Mouse (Mus musculus): ENCODE data around the gene Gm10563. TPM values are rescaled to one million over a fixed set of nuclear protein-coding genes. Genes with fewer than 3 reads are reported as not detected.
"Not testable (repeated sequence)": the region's sequence is repeated elsewhere in the genome, so short reads cannot be mapped to it uniquely, and the experiment has no call there.

Gm10563 gene
- total RNA-seq, 2 experiments from 2014 or later, result not detected

DNA sequence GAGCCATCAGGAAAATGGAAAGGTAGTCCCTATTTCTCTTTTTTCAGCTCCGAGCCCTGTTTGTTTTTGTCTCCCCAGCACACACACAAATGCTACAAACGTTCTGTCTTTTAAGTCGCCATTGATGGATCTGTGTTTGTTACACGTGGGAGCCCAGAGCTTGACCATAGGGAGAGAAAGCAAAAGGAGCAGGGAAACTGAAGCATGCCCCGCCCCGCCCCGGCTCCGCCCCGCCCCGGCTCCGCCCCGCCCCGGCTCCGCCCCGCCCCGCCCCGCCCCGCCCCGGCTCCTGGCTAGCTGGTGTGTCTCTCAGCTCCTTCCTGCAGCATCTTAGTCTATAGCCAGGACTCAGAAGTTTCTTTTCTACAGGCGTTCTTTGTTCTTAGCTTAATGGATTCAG is 46.7 kb downstream of the Gm10563 start:
- no peak for DNase-seq

DNA sequence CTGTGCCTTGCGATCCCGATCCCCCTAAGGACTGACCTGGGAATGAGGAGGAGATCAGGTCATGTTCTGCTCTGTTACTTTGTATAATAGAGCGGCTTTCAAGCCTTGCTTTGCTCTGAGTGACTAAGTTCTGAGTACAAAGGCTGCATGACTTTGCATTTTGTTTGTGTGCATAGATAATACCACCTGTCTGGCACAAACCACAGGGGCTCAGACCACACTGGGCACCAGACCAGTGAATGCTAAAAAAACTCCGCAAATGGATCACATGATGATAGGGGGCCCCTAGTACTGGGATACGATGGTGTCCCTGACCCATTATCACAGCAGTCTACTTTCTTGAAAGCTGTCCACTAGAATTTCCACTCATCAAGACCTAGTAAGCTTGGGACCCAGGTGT is 48.6 kb downstream of the Gm10563 start:
- no peak for DNase-seq

DNA sequence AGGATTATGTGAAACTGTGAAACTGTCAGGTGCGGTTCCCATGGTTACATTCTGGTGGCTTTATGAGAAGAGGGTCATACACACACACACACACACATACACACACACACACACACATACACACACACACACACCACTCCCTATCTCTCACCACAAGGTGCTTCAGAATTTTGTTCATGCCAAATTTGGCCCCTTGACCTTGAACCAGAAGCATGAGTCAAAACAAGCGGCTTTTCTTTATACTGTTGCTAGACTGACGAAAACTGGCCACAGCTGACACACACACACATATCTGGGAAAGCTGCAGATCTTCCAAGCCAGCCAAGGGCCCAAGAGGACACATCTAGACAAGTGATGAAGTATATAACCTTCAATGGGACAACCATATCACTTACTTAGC is 49.4 kb downstream of the Gm10563 start:
- no peak for DNase-seq

- no peak for DNase-seq
These were observed 51.4 kb downstream of the Gm10563 start for GRCm38 (mm10) chr4:155593780-155594179.

DNA sequence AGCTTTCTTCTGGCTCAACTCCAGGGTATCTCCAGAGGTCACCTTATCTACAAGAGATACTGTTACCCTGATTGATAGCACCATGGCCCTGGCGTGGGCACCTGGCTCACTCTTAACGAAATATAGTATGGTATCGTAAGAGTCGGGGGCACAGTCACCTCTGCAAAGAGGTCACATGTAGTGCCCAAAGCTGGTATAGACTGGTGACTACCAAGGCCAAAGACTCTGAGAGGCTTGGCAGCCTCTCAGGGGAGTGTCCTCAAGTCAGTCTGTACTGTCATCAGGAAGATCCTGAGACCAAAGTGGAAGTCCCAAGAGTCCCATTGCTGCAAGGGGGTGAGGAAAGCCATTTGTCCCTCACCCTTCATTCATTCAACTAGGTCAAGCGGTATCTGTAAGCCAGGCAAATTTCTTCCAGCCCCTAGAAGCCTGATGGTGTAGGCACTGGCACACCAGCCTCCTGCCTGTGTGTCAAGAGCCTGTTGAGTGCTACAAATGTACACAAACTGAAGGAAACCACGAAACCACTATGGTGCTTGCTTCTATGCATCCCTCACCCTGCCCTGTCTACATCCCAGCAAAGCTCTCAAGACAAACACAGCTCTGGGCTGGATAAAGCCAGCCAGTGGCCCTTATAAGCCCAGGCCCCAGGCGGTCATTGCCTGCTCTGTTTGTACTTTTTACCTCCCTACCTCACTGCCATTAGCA is 54.0 kb downstream of the Gm10563 start:
- no peak for DNase-seq

GRCm38 (mm10) chr4:155589356-155589755 is 55.9 kb downstream of the Gm10563 start:
- DNase-seq, result no peak

- no peak for DNase-seq
These were observed 62.8 kb downstream of the Gm10563 start for GRCm38 (mm10) chr4:155582279-155582905.

- DNase-seq, result no peak
These were observed 64.8 kb downstream of the Gm10563 start for GRCm38 (mm10) chr4:155580420-155580819.

GRCm38 (mm10) chr4:155578336-155579125 is 66.7 kb downstream of the Gm10563 start:
- peak; percentile 79 for DNase-seq

DNA sequence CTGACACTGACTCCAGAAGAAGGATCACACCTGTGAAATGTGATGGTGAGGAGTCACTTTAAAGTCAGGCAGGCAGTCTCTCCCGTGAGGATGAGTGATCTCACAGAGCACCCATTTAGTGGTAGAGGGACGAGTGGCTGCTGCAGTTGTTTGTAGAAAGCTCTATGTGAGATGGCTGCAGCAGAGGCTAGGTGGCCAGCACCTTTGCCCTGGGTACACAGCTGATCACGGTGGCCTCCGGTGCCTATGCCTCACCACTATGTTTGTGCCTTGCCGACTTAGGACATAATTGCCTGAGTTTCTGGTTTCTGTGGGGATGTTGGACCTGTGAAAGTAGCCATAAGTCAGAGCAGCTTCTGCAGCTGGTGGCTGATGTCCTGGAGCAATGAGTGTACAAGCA is 67.5 kb downstream of the Gm10563 start:
- no peak for DNase-seq

- peak; percentile 57 for DNase-seq
These were observed 68.1 kb downstream of the Gm10563 start for GRCm38 (mm10) chr4:155577132-155577531.

GRCm38 (mm10) chr4:155575521-155575920 is 69.7 kb downstream of the Gm10563 start:
- no peak for DNase-seq

- DNase-seq, result no peak
These were observed 70.3 kb downstream of the Gm10563 start for GRCm38 (mm10) chr4:155574931-155575330.

- no peak for DNase-seq
These were observed 71.3 kb downstream of the Gm10563 start for GRCm38 (mm10) chr4:155573876-155574275.

- DNase-seq, result no peak
These were observed 72.1 kb downstream of the Gm10563 start for GRCm38 (mm10) chr4:155573155-155573554.

DNA sequence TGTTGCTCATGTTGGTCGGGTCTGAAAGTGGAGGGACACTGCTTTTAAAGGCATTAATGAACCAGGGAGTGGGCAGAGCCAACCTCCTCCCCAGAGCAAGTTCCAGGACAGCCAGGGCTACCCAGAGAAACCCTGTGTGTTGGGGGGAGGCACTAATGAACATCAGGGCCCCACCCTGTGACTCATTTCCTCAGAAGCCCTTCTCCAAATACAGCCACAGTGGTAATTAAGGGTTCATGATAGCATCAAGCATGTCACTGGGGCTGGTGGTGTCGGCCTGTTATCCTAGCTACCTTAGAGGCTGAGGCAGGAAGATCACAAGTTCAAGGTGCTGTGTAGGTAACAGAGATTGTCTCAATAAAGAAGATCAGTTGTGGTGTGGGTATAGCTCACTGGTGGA is 73.8 kb downstream of the Gm10563 start:
- no peak for DNase-seq

GRCm38 (mm10) chr4:155570315-155570714 is 74.9 kb downstream of the Gm10563 start:
- DNase-seq, result not testable (repeated sequence)

DNA sequence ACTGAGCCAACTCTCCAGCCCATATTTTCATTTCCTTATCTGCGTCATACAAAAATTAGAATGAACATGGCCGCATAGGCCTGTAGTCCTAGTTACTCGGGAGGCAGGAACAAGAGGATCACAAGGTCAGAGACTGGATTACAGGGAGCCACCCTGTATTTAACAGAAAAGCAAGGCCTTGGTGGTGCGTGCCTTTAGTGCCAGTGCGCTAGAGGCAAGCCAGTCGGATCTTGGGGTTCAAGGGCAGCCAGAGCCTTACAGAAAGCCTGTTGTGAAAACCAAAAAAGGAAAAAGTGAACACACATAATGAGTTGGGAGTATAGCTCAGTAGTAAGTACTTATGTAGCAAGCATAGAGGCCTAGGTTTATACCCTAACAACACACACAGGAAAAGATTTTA is 75.4 kb downstream of the Gm10563 start:
- no peak for DNase-seq

GRCm38 (mm10) chr4:155568632-155569370 is 76.4 kb downstream of the Gm10563 start:
- no peak for DNase-seq

DNA sequence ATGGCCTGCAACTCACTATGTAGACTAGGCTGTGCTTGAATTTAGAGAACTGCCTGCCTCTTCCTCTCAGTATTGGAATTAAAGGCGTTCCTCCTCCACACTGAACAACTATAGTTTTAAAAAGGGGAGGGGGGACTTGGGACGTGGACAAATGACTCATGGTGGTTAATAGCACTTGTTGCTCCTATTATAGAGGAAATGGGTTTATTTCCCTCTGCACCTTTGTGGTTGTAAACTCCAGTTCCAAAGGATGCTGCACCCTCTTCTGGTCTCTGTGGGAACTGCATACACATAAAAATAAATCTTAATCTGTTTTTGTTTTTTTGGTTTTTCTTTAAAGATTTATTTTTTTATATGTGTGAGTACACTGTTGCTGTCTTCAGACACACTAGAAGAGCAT is 77.0 kb downstream of the Gm10563 start:
- no peak for DNase-seq

DNA sequence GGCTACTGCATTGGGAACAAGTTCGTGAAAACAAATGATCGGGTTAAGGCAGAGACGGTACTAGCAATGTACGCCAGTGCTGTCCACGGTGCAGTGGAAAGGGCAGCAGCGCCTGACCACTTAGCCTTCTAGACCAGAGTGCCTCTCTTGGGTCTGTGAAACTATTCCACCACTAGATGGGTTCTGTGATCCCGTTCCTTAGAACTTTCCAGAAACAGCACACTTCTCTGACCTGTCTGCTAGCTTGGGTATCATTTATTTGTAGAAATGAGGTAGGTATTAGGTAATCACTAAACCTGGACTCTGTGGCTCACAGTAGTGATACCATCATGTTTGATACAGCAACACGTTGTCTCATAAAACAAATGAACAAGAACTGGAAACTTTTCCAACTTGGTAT is 78.7 kb downstream of the Gm10563 start:
- DNase-seq, result no peak

Data from gastrocnemius, postnatal 25 days (tissue).